Mouse (Mus musculus) midbrain, postnatal 0 days (tissue): ENCODE measurements around the gene Eif4g3. TPM values are rescaled to one million over a fixed set of nuclear protein-coding genes. Genes with fewer than 3 reads are reported as not detected.

Experiments used
- ATAC-seq: fragments of 200-750 bp; cut with Nextera tagmentation; 2 replicates; pipeline ENCODE4 v1.8.0; 2017; ENCODE audit warnings: moderate number of reproducible peaks, mild to moderate bottlenecking, moderate TSS enrichment, moderate library complexity; ENCODE audit not compliant: low FRiP score
- DNase-seq: peaks from one replicate; pipeline ENCODE4 v3.0.0-alpha.2; 2015; ENCODE audit warnings: low spot score
- H3K27ac ChIP-seq: fragments of 300-500 bp; sonication (generic); 2 replicates; pipeline ENCODE4 v1.5.1; 2014; ENCODE audit warnings: low read depth, mild to moderate bottlenecking, low read length, mixed read lengths
- H3K27me3 ChIP-seq: fragments of 300-500 bp; sonication (generic); 2 replicates; pipeline ENCODE4 v1.6.1; 2014; ENCODE audit warnings: low read length, control low read depth, mixed read lengths; ENCODE audit not compliant: insufficient read depth
- H3K36me3 ChIP-seq: fragments of 300-500 bp; sonication (generic); 2 replicates; pipeline ENCODE4 v1.6.1; 2014; ENCODE audit warnings: low read length, control low read depth, mixed read lengths; ENCODE audit not compliant: insufficient read depth
- H3K4me1 ChIP-seq: fragments of 300-500 bp; sonication (generic); 2 replicates; pipeline ENCODE4 v1.6.1; 2014; ENCODE audit warnings: mild to moderate bottlenecking, control low read depth, antibody characterized with exemption, low read length, mixed read lengths; ENCODE audit not compliant: insufficient read depth
- H3K4me2 ChIP-seq: fragments of 300-500 bp; sonication (generic); 2 replicates; pipeline ENCODE4 v1.6.1; 2014; ENCODE audit warnings: low read depth, mild to moderate bottlenecking, low read length, mixed read lengths; ENCODE audit not compliant: poor library complexity, severe bottlenecking
- H3K4me3 ChIP-seq: fragments of 300-500 bp; sonication (generic); 2 replicates; pipeline ENCODE4 v1.5.1; 2014; ENCODE audit warnings: low read depth, mild to moderate bottlenecking, low read length, moderate library complexity
- H3K9ac ChIP-seq: fragments of 300-500 bp; sonication (generic); replicated peaks from 2 replicates; pipeline ENCODE4 v1.6.1; 2014; ENCODE audit warnings: mild to moderate bottlenecking, low read length, moderate library complexity, mixed read lengths; ENCODE audit not compliant: poor library complexity, severe bottlenecking
- H3K9me3 ChIP-seq: fragments of 300-500 bp; sonication (generic); 2 replicates; pipeline ENCODE4 v1.6.1; 2016; ENCODE audit warnings: low read length, control low read depth
- CTCF ChIP-seq: IDR thresholded peaks from 2 replicates; pipeline ENCODE4 v1.5.1; 2016; ENCODE audit warnings: antibody characterized with exemption, mild to moderate bottlenecking
- WGBS: fragments of 180-500 bp; shearing (Covaris S2); extraction: QIAGEN DNeasy Blood & Tissue Kit; methylation state at CpG from one replicate; pipeline ENCODE4 v1.1.7; 2014; 5-methylcytosine and 5-hydroxymethylcytosine counted together
- polyA plus RNA-seq: library from polyadenylated mRNA; unstranded; fragments of >200 nt; fragmentation: Nextera tagmentation; extraction: Ambion mirVana; gene quantifications from 2 replicates; pipeline ENCODE4 v1.2.1, GENCODE M21; 2015
- total RNA-seq: library from RNA; depleted of rRNA; stranded (reverse); fragments of >200 nt; gene quantifications from 2 replicates; pipeline ENCODE4 v1.2.3, GENCODE M21; 2014

Eif4g3 gene
- total and polyA plus RNA-seq, 2 experiments from 2014 or later, result 42.4 to 92.2 TPM

- peaks cover 12% of the 10 kb centered on the region for H3K36me3 ChIP-seq
- no peak overlapping the region for H3K27ac ChIP-seq
- no peak overlapping the region for H3K4me2 ChIP-seq
- H3K9ac ChIP-seq, result no peak overlapping the region
- WGBS, result 95% methylated on average over 5 of the region's 5 CpGs
- no peak overlapping the region for H3K4me3 ChIP-seq
- DNase-seq, result no peak
- no peaks in the 10 kb centered on the region; the same call in 1 of the 2 replicates for H3K4me1 ChIP-seq
- no peak for ATAC-seq
- TF ChIP-seq CTCF, result no peak
- H3K27me3 ChIP-seq, result no peaks in the 10 kb centered on the region
- H3K9me3 ChIP-seq, result no peaks in the 10 kb centered on the region
Observed at GRCm38 (mm10) chr4:138127371-138127770, 134.5 kb downstream of the Eif4g3 start.

- Histone ChIP-seq H3K9ac (no peak overlapping the region), H3K4me3 (no peak overlapping the region), H3K27ac (no peak overlapping the region), H3K27me3 (no peaks in the 10 kb centered on the region), H3K4me2 (no peak overlapping the region), H3K36me3 (peaks cover 16% of the 10 kb centered on the region), H3K9me3 (no peaks in the 10 kb centered on the region), H3K4me1 (no peaks in the 10 kb centered on the region; the same call in 1 of the 2 replicates)
- ATAC-seq (no peak), DNase-seq (no peak)
- no peak for TF ChIP-seq CTCF
- 89% methylated on average over 7 of the region's 7 CpGs for WGBS
Observed at GRCm38 (mm10) chr4:138127781-138128180, 135.0 kb downstream of the Eif4g3 start.

GRCm38 (mm10) chr4:138130149-138130548, 137.3 kb downstream of the Eif4g3 start:
- Histone ChIP-seq H3K36me3 (peaks cover 17% of the 10 kb centered on the region), H3K9ac (no peak overlapping the region), H3K27me3 (no peaks in the 10 kb centered on the region), H3K4me2 (no peak overlapping the region), H3K9me3 (no peaks in the 10 kb centered on the region), H3K27ac (no peak overlapping the region), H3K4me1 (no peaks in the 10 kb centered on the region; the same call in 1 of the 2 replicates), H3K4me3 (no peak overlapping the region)
- DNase-seq (no peak), ATAC-seq (no peak)
- TF ChIP-seq CTCF, result peak; percentile 62
- 69% methylated on average over 2 of the region's 2 CpGs for WGBS

- TF ChIP-seq CTCF, result no peak
- no peak for DNase-seq
- peak; percentile 38; the same call in 1 of the 2 replicates for ATAC-seq
Observed at GRCm38 (mm10) chr4:138131226-138131625, 138.4 kb downstream of the Eif4g3 start.

GRCm38 (mm10) chr4:138131716-138132115, 138.9 kb downstream of the Eif4g3 start:
- Histone ChIP-seq H3K9me3 (no peaks in the 10 kb centered on the region), H3K36me3 (peaks cover 11% of the 10 kb centered on the region), H3K9ac (no peak overlapping the region), H3K4me1 (no peaks in the 10 kb centered on the region; the same call in 1 of the 2 replicates), H3K27ac (peak overlapping the region; percentile 47; the same call in 1 of the 2 replicates), H3K27me3 (no peaks in the 10 kb centered on the region), H3K4me3 (no peak overlapping the region), H3K4me2 (no peak overlapping the region)
- no peak; the same call in 1 of the 2 replicates for ATAC-seq
- no peak for TF ChIP-seq CTCF
- DNase-seq, result no peak
- 71% methylated on average over 3 of the region's 3 CpGs for WGBS

More at GRCm38 (mm10) chr4:138131226-138131625, 138.4 kb downstream of the Eif4g3 start:
- Histone ChIP-seq H3K4me2 (no peak overlapping the region), H3K27me3 (no peaks in the 10 kb centered on the region), H3K4me3 (no peak overlapping the region), H3K9ac (no peak overlapping the region), H3K27ac (peak overlapping the region; percentile 47; the same call in 1 of the 2 replicates), H3K4me1 (no peaks in the 10 kb centered on the region; the same call in 1 of the 2 replicates), H3K36me3 (peaks cover 14% of the 10 kb centered on the region), H3K9me3 (no peaks in the 10 kb centered on the region)
- 65% methylated on average over 9 of the region's 9 CpGs for WGBS

GRCm38 (mm10) chr4:138133360-138133759, 140.5 kb downstream of the Eif4g3 start:
- H3K27me3 ChIP-seq, result no peaks in the 10 kb centered on the region
- H3K9ac ChIP-seq, result no peak overlapping the region
- no peak for DNase-seq
- no peak overlapping the region for H3K4me2 ChIP-seq
- 91% methylated on average over 9 of the region's 9 CpGs for WGBS
- no peaks in the 10 kb centered on the region; the same call in 1 of the 2 replicates for H3K4me1 ChIP-seq
- H3K4me3 ChIP-seq, result no peak overlapping the region
- peaks cover 9% of the 10 kb centered on the region for H3K36me3 ChIP-seq
- no peak for ATAC-seq
- H3K27ac ChIP-seq, result no peak overlapping the region
- no peaks in the 10 kb centered on the region for H3K9me3 ChIP-seq
- TF ChIP-seq CTCF, result no peak
